Mouse (Mus musculus) activated CD4-positive, CD25-positive, alpha-beta regulatory T cell, adult 4 months (primary cell): ENCODE results near the gene Aprt. TPM values are rescaled to one million over a fixed set of nuclear protein-coding genes. Genes with fewer than 3 reads are reported as not detected.

ENCODE experiments used
- ATAC-seq: one replicate; pipeline ENCODE4 v1.8.0; 2017
- polyA plus RNA-seq, 2 experiments: library from polyadenylated mRNA; unstranded; fragments of 100-300 nt; shearing (Covaris generic); gene quantifications; one replicate each; pipeline ENCODE4 v1.2.1; 2017

Gene Aprt
- polyA plus RNA-seq, 2 experiments from 2014 or later = 168 to 203 TPM

DNA sequence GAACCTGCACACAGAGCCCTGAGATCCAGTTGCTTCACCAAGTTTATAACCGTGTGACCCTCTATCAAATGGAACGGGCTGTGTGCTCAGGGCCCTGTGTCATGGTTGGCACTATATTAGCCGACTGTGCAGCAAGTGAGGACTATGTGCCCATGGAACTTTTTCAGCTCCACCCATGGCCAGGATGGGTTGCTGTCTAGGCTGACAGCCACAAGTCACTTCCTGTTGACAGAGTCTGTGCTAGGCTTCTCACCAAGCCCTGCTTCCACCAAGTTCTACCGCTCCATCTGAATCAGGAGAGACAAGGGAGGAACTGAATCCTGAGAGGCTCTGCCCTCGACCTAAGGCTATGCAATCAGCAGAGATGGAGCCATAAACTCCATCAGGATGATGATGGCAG is 15.5 kb downstream of the Aprt start:
- ATAC-seq = peak; percentile 83

DNA sequence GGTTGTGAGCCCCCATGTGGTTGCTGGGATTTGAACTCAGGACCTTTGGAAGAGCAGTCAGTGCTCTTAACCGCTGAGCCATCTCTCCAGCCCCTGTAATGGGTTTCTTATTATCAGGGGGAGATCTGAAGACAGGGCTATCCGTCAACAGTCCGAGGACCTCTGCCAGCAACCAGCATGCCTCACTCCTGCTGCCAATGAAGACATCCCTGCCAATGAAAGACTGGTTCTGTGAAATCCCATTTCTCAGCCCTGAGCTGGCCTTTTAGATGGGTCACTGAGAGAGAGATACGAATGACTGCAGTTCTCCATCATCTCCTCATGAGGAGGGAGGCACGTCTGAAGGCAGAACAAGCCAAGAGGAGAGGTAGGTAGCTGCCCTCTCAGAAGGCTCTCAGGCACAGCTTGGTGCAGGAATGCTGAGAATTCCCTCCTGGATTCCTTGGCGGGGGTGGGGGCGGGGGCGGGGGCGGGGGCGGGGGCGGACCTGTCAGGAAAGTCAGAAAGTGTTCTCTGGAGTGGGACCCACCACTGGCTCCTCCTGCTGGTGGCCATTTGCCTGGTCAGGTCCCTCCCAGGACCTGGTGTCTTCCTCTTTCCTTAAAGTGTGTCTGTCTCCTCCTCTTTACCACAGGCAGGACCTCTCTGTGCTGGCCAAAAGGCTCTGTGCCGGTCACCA is 17.9 kb downstream of the Aprt start:
- no peak for ATAC-seq

DNA sequence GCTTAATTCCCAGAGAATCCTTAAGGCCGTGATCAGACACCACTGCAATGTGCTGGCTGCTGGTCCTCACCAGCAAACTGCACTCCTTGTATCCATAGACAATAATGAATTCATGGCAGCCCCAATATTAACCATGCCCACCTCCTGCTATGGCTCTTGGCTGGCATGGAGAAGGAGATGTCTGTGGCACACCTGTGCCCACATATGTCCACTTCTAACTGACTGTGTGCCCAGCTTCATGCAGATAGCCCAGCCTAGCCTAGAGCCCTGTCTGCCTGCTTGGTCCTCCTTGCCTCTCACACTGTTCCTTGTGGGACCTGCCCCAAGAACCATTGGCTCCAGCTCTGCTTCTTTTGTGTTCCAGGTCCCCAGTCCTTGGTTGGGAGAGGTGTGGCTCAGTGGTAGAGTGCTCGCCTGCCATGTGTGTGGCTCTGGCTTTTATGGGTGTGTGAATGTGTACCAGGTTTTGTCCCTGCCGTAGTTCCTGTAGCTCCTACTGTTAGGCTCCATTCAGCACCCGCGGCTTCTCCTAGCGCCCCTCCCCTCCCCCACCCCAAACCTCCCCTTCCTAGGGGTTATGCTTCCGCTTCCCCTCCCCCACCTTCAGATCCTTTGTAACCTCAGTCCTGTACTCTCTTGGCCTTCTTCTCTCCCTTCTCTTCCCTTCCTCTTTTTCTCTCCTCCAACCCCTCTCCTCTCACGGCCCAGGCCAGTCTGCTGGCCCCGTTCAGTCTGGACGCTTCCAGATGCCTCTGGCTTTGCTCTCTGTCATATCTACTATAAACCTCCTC is 19.3 kb downstream of the Aprt start:
- no peak for ATAC-seq

DNA sequence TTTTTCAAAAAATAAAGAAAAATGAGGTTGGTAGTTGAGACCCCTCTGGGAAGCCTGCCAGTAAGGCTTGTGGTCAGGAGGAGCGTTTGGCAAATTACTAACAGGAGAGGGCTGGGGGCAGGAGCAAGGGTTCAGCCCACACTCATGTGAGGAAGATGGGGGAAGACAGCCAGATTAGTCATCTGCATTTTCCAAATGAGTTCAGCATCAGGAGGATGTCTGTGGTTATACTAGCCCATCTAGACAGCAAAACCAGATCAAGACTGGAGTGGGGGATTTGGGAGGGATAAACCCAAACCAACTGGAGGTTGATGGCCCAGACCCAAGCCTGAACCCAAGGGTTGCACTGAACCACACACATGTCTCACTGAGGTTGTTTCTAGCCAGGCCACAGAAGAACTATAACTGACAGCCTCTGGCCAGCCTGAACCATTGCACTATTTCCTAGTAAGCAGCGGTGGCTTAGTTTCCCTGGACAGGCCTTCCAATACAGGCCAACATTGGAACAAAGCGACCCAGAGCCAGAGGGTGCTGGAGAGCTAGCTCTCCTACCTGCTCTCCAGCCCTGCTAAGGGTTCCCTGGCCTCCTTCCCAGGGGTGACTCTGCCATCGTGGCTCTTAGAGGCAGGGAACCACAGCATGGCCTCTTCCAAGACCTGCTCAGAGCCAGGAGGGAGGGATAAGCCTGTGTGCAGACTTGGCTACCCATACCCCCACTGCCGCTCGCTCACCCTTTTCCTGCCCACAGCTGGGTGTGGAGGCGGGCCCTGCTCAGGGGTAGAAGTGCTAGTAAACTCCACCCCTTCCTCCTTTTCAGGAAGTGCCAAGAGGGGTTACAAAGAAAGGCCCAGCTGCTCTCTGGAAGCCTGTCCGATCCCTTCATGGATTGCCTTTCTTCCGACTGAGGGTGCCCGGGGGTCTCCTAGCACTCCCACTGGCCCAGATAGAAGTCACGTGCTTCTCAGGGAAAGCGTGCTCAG is 20.4 kb downstream of the Aprt start:
- ATAC-seq = peak; percentile 88

DNA sequence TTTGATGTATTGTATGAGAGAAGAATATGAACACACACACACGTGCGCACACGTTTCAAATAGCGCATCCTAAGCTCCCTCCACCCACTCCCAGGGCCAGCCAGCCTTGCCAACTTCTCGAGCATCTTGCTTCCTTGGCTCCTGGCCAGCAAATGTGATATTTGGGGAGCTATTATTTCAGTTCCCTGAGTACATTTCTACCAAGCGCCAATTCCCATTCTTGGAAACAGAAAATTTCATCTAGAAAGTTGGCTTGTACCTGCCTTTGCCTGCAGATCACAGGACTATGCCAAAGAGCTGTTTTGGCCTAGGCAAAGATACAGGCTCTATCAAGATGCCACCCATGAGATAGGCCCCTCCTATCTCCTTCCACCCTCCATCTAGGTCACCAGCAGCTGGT is 21.9 kb downstream of the Aprt start:
- no peak for ATAC-seq

DNA sequence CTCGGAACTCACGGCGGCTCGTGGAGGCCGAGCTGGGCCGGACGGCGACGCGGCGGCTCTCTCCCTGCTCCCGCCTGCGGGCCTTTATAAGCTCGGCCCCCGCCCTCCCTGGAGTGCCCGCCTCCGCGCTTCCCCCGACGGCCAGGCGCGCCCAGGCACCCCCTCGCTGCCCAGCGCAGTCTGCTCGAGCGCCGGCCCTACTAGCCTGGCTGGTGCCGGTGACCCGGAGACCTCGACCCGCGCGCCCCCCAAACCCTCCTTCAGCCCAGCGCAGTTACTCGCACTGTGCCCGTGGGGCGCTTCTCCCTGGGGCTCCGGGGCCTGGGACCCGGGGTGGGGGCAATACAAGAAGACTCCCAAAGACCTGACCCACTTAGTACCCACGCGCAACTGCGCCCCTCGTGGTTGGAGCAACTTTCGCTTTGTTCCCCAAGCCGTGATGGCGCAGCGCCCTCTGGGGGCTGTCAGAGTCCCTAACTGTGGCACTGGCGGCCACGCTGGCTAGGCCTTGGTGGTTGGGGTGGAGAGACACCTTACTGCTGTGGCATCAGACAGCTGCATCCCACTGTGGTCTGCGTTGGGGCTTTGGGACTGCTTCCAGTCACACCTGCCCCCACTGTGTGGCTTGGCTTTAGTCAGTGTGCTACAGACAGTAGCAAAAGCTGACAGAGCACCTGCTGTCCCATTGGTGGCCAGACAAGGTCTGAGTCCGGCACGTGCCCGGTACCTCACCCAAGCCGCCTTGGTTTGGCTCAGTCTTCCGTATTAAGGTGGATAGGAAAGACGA is 25.3 kb downstream of the Aprt start, which contains the start of gene Piezo1:
Piezo1 (minus strand) TSS at position 65 of the 787 bp plus-strand sequence.
- ATAC-seq = peak; percentile 44

DNA sequence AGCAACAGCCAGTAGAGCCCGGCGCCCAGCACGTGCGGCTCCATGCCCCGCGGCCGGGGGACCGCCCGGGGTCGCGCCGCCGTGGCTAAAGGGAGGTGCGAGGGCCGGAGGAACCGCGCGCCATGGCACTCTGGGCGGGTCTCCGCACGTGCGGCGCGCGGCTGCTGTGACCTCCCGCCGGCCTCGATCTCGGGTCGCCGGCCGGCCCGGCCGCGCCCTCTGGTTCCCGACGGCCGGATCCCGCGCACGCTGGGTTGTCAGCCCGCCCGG is 25.8 kb downstream of the Aprt start:
- no peak for ATAC-seq

DNA sequence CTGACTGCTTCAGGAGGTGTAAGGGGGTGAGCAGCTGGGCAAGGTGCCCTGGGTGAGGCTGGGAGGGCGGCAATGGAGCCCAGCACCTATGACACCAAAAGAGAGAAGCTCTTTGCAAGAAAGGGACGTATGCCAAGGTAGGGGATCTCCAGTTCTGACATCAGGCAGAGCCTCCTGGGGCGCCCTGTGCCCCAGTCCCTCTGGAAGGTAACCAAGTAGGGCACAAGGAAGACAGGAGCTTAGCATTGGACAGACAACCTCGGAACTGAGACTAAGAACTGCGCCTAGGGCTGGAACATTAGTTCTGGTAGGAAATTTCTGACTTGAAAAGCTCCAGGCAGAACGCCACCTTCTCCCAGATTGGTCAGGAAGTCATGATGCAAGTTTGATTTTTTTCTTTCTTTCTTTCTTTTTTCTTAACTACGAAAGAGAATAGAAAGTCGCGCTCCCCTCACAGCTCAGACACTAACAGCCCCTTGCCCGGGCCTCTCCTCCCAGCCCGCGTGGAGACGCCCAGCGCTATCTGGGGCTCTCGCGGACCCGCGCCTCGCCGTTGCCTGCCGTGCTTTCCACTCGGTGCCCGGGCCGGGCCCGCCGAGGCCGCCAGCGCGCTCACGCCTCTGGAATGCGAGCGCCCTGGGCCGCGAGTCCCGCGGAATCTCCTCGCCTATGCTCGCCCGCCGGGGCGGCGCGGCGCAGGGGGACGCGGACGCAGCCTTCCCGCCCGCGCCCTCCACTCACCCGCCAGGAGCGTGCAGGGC is 26.3 kb downstream of the Aprt start:
- ATAC-seq = peak; percentile 10

DNA sequence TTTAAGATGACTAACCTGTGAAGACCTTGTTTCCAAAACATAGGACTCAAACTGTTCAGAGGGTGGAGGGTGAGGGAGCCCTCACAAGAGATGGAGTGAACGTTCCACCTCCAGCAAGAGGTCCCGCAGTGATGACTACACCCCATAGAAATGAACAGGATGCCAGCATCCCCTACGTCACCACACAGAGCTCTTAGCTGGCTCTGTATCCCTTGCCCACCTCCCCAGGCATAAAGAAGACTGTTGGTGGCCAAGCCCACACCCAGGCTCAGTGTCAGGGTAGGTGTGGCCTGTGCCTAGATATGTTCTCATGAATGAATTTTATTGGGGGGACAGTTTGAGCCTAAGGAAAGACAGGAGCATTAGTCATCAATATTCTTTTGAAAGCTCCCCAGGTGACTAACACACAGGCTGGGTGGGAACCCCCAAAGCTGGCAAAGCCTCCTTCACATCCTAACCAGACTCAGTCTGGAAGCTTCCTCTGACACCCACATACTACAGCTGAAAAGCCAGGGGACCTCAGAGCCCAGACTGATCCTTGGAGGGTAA is 27.7 kb downstream of the Aprt start:
- peak; percentile 38 for ATAC-seq

DNA sequence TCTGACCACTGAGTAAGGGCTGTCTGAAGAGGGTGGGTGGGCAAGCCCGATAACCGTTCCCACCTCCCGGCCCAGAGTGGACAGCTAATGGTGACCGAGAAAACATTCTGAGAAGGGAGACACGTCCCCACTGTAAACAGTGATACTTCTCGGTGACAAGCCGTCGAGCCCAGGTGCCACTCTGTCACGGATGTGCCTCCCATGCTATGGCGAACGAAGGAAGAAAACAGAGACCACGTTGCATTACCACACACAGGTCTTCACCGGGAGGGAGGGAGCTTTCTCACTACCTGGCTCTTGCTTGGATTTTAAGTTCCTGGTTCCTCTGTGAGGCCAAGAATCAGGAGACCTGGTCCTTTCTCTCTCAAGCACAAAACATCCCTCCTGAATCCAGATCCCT is 28.4 kb downstream of the Aprt start:
- no peak for ATAC-seq

DNA sequence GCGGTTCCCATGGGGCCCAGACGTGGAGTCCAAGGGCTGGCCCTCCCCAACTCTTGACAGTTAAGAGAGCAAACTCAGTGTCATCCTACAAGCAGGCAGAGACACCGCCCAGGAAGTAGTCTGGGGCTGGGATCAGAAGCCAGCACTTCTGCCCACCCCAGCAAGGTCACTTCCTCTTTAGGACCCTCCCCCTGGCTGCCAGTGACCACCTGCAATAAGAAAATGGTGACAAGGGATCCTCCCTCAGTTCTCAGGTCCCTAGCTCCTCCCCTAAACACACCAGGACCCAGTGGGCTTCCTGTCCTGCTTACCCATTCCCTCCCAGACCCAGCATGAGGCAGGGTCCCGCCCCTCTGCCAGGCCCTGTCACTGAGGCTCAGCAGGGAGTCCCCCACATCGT is 28.9 kb downstream of the Aprt start:
- peak; percentile 62 for ATAC-seq

DNA sequence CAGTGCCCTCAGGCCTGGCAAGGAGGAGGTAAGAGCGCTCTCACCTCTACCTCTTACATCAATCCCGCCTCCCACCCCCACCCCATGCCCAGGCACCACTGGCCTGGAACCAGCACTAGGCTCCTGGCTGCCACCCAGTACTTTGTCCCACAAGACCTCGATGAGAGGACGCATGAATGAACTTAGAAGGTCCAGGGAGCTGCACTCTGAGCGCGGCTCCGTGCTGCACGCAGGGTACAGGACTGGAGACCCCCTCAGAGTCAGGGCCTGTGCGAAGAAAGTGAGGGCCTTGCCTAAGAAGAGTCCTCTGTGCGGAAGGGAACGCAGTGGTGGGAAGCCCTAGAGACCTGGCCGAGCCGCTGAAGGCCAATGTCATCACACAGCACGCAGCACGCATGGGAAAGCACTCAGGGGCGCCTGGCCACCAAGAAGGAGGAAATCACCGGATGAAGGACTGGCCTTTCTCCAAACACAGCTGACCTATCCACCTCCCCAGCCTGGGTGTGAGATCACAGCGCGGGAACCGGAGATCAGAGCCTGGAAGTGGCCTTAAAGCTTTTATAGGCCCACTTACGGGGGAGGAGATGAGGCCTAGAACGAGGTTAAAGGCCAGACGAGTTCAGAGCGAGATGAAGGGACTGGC is 29.8 kb downstream of the Aprt start:
- no peak for ATAC-seq

DNA sequence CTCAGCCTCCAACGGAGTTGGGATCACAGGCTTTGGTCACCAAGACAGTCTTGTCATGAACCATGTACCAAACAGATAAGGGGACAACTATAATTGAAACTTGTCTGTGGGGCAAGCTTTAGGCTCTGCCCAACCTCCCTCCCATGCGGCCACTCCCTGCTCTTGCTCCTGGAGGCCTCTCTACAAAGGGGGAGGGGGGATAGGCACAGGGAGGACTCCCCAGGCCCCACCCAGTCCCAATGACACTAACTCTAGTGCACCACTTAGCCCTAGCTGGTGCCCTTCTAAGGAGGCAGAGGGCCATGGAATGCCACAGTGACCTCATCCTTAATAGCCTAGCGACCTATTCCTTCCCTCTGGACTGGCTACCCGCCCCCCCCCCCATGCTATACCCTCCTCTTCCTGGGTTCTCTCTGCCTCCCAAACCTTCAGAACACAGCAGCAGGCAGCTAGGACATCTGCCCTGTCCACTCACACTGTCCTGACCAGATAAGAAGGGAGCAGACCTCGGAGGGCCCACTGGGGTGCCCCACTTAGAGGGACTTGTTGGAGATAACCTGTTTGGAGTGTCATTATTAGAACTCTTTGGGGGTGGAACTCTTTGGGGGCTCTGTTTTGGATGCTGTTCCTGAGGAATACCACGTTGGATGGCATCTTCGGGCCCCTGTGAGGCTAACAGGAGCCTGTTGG is 30.5 kb downstream of the Aprt start:
- ATAC-seq = no peak

DNA sequence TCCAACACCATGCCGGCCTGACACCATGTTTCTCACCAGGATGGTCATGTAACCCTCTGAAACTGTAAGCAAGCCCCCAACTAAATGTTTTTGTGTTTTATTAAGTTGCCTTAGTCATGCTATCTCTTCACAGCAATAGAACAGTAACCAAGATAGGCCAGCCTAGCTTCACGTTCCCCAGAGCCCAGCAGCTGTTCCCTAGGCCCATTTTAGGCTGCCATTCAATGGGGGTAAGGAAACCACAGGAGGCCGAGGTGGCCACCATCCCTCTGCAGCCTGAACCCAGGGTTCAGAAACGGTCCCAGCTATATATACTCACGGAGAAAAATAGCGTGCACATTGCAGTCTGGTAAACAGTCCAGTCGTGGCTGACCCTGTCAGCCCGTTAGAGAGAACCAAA is 32.6 kb downstream of the Aprt start:
- no peak for ATAC-seq

DNA sequence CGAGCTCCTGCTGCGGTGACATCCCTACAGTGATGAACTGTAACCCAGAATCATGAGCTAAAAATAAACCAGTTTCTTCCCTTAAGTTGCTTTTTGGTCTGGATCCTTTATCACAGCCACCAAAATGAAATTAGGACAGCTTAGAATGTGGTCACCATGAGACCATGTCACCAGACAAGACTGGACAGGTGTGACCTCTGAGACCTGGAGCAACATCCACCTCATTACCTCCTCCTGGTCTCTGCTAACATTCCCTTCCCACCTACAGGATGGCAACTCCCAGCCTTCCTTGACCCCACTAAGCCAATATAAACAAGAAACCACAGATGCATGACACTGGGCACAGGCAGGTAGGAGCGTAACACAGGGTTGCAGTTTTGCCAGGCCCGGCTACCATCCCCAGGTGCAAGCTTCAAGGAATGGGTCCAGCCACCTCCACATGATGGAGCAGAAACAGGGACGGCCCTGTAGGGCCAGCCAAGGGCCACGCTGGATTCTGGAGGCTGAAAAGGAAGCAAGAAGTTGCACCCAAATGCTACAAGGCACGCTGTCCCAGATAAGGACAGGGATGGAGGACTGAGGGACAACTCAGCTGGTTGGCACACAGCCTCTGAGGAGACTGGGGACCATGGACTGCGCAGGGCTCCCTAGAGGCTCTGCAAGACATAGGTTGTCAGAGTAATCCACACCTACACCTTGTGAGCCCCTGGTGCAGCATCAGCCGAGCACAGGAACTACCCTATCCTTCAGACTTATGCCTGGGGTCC is 38.2 kb downstream of the Aprt start:
- ATAC-seq = no peak

DNA sequence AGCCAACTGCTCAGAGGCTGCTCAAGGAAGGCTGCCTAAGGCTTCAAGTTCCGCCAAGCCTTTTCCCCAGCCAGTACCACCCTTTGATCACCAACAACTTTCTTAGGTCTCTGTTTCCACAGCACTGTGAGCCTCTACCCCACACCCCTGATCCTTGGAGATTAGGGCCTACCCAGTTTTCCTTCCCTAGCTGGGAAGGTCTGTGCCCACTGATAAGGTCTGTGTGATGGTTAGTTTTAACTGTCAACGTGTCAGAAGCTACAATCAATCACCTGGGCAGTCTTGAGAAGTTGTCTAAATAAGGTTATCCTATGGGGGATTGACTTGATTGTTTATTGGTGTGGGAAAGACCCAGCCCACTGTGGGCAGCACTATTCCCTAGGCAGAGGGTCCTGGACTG is 38.9 kb downstream of the Aprt start:
- ATAC-seq = no peak

DNA sequence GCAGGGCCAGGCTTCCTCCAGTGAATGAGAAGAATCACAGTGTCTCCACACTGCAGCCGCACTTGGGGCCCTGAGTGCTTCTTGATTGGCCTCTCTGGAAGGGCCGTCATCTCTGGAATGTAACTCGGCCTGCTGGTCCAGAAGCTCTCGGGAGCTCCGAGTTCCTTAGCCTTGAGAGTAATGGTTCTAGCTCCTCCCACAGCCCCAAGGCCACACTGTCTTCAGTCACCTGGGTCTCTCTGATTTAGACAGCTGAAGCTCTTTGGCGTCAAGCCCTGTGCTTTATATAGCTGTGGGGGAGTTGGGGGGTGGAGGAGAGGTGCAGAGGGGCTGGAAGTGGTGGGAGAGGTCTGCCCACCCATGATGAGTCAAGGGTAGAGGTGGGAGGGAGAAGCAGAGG is 39.7 kb downstream of the Aprt start:
- no peak for ATAC-seq

DNA sequence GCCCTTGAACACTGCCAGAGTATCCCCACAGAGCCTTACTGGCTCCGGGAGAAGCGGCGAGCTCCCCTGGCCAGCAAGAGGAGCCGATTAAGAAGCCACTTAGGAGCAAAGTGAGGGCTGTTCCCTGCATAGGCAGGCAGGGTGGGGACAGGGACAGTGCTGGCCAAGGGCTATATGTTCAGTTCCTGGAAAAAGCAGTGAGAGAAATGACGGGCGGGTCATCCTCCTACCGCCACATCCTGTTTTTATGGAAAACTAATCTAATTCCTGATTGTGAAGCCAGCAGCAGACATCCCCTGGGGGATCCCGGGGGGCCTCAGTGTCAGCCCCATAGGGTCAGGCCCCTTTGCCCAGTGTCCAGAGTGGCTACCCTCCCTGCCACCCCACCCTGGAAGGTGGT is 45.4 kb downstream of the Aprt start:
- ATAC-seq = no peak

DNA sequence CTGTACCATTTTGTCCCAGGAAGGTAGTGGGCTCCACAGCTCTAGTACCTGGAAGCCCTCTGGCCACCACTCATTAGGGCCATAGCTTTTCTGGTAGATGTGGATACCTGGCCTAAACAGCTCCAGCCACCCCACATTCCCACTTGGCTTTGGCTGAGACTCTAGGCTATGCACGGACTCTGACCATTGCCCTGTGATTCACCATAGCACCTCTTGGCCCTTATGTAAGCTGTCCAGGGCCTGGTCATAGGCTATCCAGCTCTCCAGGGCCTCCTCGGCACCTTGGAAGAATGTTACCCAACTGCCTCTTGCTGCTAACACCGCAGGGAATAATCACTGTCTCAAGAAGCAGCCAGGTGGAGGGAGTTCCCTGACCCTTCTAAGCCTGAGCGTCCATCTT is 47.5 kb downstream of the Aprt start:
- ATAC-seq = no peak
